Mouse (Mus musculus) CH12.LX (cell line): ENCODE data around the gene Usp39. TPM values are rescaled to one million over a fixed set of nuclear protein-coding genes. Genes with fewer than 3 reads are reported as not detected.

ENCODE experiments used
- DNase-seq: peaks from one replicate; pipeline ENCODE4 v3.0.0-alpha.2; 2013; ENCODE audit errors: extremely low read depth
- H3K27ac ChIP-seq: 2 replicates; pipeline ENCODE4 v1.5.1; 2012; ENCODE audit warnings: low read depth, mild to moderate bottlenecking, control low read depth, moderate library complexity; ENCODE audit not compliant: insufficient read depth
- H3K27me3 ChIP-seq: replicated peaks from 2 replicates; pipeline ENCODE3; 2012; ENCODE audit warnings: inconsistent platforms
- H3K36me3 ChIP-seq, 2 experiments: replicated peaks in 1 of 2; 2 replicates each; pipeline versions ENCODE3 to v1.6.1; 2012; ENCODE audit warnings: inconsistent platforms in 1 of 2, low read length in 1 of 2, mild to moderate bottlenecking in 1 of 2, mixed read lengths in 1 of 2, moderate library complexity in 1 of 2; ENCODE audit not compliant: control insufficient read depth in 1 of 2, insufficient read depth in 1 of 2
- H3K4me1 ChIP-seq, 2 experiments: 2 replicates each; pipeline ENCODE4 v1.6.1; 2012; ENCODE audit warnings: inconsistent platforms in 1 of 2, moderate library complexity in 1 of 2; ENCODE audit not compliant: insufficient read depth in 2 of 2, control insufficient read depth in 1 of 2
- H3K4me2 ChIP-seq: 2 replicates; pipeline ENCODE4 v1.6.1; 2012; ENCODE audit warnings: low read depth, mild to moderate bottlenecking, control low read depth; ENCODE audit not compliant: poor library complexity, insufficient read depth, severe bottlenecking
- H3K4me3 ChIP-seq, 3 experiments: fragments of 150-350 bp in 1 of 3; sonication (generic) in 1 of 3; replicated peaks in 1 of 3; 2 replicates each; pipeline versions ENCODE3 to v1.5.1; 2011 to 2012; ENCODE audit warnings: low read depth in 2 of 3, low read length in 2 of 3, mild to moderate bottlenecking in 2 of 3, moderate library complexity in 2 of 3, control low read depth in 1 of 3, improper control_type of control experiment in 1 of 3, inconsistent platforms in 1 of 3, mixed read lengths in 1 of 3; ENCODE audit not compliant: poor library complexity in 1 of 3
- H3K79me2 ChIP-seq: replicated peaks from 2 replicates; pipeline ENCODE4 v1.6.1; 2012; ENCODE audit warnings: mild to moderate bottlenecking, moderate library complexity; ENCODE audit not compliant: control insufficient read depth, poor library complexity, insufficient read depth, severe bottlenecking; ENCODE audit errors: extremely low read depth
- H3K9ac ChIP-seq: 2 replicates; pipeline ENCODE4 v1.6.1; 2012; ENCODE audit warnings: low read depth, mild to moderate bottlenecking, control low read depth, moderate library complexity; ENCODE audit not compliant: insufficient read depth
- H3K9me3 ChIP-seq: replicated peaks from 2 replicates; pipeline ENCODE3; 2012; ENCODE audit warnings: low read length, inconsistent platforms, mixed read lengths
- CHD1 ChIP-seq: IDR thresholded peaks from 2 replicates; pipeline ENCODE4 v1.6.1; 2012; ENCODE audit warnings: low read depth, low read length, improper control_type of control experiment, inconsistent platforms
- CHD2 ChIP-seq: IDR thresholded peaks from 2 replicates; pipeline ENCODE4 v1.6.1; 2011; ENCODE audit warnings: low read length, improper control_type of control experiment
- MAZ ChIP-seq: IDR thresholded peaks from 2 replicates; pipeline ENCODE4 v1.6.1; 2012; ENCODE audit warnings: low read depth, mild to moderate bottlenecking, inconsistent platforms, low read length, improper control_type of control experiment, moderate library complexity
- MXI1 ChIP-seq: IDR thresholded peaks from 2 replicates; pipeline ENCODE4 v1.6.1; 2011; ENCODE audit warnings: mild to moderate bottlenecking, low read depth, low read length, improper control_type of control experiment
- MYC ChIP-seq: IDR thresholded peaks from 2 replicates; pipeline ENCODE4 v1.6.1; 2011; ENCODE audit warnings: low read depth, mild to moderate bottlenecking, improper control_type of control experiment, low read length
- NRF1 ChIP-seq: IDR thresholded peaks from 2 replicates; pipeline ENCODE4 v1.6.1; 2014; ENCODE audit warnings: low read depth, mild to moderate bottlenecking, inconsistent platforms, low read length, improper control_type of control experiment, moderate library complexity
- PAX5 ChIP-seq: IDR thresholded peaks from 2 replicates; pipeline ENCODE4 v1.6.1; 2012; ENCODE audit warnings: low read length, inconsistent platforms, mixed read lengths
- TBP ChIP-seq: conservative IDR thresholded peaks from 2 replicates; pipeline ENCODE4 v1.6.1; 2011; ENCODE audit warnings: low read depth, low read length, improper control_type of control experiment
- USF1 ChIP-seq: IDR thresholded peaks from 2 replicates; pipeline ENCODE4 v1.6.1; 2014; ENCODE audit warnings: low read depth, mild to moderate bottlenecking, inconsistent platforms, low read length, improper control_type of control experiment
- ZMIZ1 ChIP-seq: IDR thresholded peaks from 2 replicates; pipeline ENCODE4 v1.6.1; 2012; ENCODE audit warnings: low read depth, mild to moderate bottlenecking, inconsistent platforms, low read length, improper control_type of control experiment
- ZNF384 ChIP-seq: IDR thresholded peaks from 2 replicates; pipeline ENCODE4 v1.6.1; 2012; ENCODE audit warnings: low read depth, low read length, improper control_type of control experiment, inconsistent platforms
- dilution Hi-C: fragments of 300-500 bp; cut with MboI; formaldehyde crosslinking; loops from 2 replicates; pipeline ENCODE4 v1.14.3; 2020; ENCODE audit warnings: low sequenced_read_pairs; ENCODE audit not compliant: extremely low pct_unique_long_range_greater_than_20kb, extremely low pct_ligation_motif_present
- in situ Hi-C: fragments of 300-500 bp; cut with MboI; formaldehyde crosslinking; loops from 3 replicates; pipeline ENCODE4 v1.14.3; 2019; ENCODE audit warnings: low sequenced_read_pairs, low pct_ligation_motif_present, low pct_unique_long_range_greater_than_20kb, mixed read lengths
- polyA plus RNA-seq: library from polyadenylated mRNA; unstranded; fragments of >175 nt; gene quantifications from 2 replicates; pipeline ENCODE4 v1.2.1, GENCODE M21; 2012; ENCODE audit warnings: low read depth; ENCODE audit not compliant: insufficient read length
- total RNA-seq, 2 experiments: library from RNA; depleted of rRNA; stranded (reverse); fragments of 300-350 nt in 1 of 2; fragments of >200 nt in 1 of 2; gene quantifications; 2 replicates each; pipeline ENCODE4 v1.2.3; 2012 to 2014

The Usp39 gene
- total and polyA plus RNA-seq, 3 experiments: 74.5 to 138 (median 88.2) TPM

DNA sequence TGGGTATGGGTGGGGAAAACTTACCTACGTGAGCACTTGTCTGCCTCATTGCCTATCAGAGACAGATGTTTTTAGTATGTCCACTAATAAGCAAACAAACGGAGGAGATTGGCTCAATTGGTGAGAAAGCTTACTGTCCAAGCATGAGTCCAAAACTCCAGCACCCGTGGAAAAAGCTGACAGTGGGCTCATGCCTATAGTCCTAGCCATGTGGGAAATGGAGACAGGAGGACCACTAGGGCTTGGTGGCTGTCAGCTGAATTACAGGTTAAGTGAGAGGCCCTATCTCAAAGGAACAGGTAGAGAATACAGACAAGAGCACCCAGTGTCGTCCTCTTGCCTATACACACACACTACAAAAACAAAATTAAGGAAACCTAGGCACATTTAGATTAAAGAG is 1.3 kb upstream of the Usp39 start:
- Histone ChIP-seq H3K79me2 (peaks cover 44% of the 10 kb centered on the region), H3K27me3 (no peaks in the 10 kb centered on the region), H3K9me3 (no peaks in the 10 kb centered on the region), H3K9ac (peak overlapping the region; percentile 93; the same call in 1 of the 2 replicates), H3K4me2 (peak overlapping the region; percentile 6; the same call in 1 of the 2 replicates), H3K36me3 (peaks cover 27 to 45% of the 10 kb centered on the region in 2 experiments), H3K4me3 (peak overlapping the region in 2 of 3 experiments; percentile 76 to 91), H3K27ac (peak overlapping the region; percentile 16), H3K4me1 (peaks cover 13 to 68% of the 10 kb centered on the region in 2 experiments; a peak in 3 of 4 replicates)
- dilution Hi-C loops (no loop called here), in situ Hi-C loops (no loop called here)
- TF ChIP-seq USF1 (no peak), ZMIZ1 (no peak), MAZ (no peak), MXI1 (no peak), CHD2 (no peak), CHD1 (no peak), NRF1 (no peak)
- TF ChIP-seq, all 38 proteins: peak for 0
- peak; percentile 40 for DNase-seq

DNA sequence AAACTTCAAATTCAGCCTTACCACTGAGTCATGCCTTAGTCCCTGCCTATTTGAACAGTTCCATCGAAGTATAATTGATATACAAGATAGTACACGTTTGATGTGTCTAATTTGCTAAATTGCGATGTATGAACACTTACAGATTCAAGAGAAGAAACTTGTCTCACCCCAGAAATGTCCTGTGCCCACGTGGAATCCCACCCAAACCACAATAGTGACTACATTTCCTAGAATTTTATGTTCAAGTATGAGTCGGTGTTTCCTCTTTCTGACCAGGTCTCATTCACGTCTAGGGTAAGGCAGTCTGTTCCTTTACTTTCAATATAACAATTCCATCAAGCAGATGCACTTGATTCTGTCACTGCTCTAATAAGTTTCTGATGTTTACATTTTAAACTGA is 649 bp upstream of the Usp39 start:
- Histone ChIP-seq H3K4me1 (peaks cover 13 to 66% of the 10 kb centered on the region in 2 experiments; a peak in 3 of 4 replicates), H3K4me3 (peak overlapping the region in 2 of 3 experiments; percentile 88 to 93), H3K27ac (no peak overlapping the region), H3K27me3 (no peaks in the 10 kb centered on the region), H3K4me2 (peak overlapping the region; percentile 6)
- dilution Hi-C loops: no loop called here
- peak; percentile 18 for DNase-seq
- in situ Hi-C loops: no loop called here
- TF ChIP-seq MXI1 (no peak), PAX5 (no peak), TBP (0 out of 2 replicates have a peak, but pooled peaks have one; percentile 29), MYC (0 out of 2 replicates have a peak, but pooled peaks have one; percentile 16)
- TF ChIP-seq, all 38 proteins: peak for 2
- H3K9me3 ChIP-seq: no peaks in the 10 kb centered on the region
- peak overlapping the region; percentile 93 for H3K9ac ChIP-seq
- peaks cover 23 to 44% of the 10 kb centered on the region in 2 experiments for H3K36me3 ChIP-seq
- peaks cover 50% of the 10 kb centered on the region for H3K79me2 ChIP-seq

DNA sequence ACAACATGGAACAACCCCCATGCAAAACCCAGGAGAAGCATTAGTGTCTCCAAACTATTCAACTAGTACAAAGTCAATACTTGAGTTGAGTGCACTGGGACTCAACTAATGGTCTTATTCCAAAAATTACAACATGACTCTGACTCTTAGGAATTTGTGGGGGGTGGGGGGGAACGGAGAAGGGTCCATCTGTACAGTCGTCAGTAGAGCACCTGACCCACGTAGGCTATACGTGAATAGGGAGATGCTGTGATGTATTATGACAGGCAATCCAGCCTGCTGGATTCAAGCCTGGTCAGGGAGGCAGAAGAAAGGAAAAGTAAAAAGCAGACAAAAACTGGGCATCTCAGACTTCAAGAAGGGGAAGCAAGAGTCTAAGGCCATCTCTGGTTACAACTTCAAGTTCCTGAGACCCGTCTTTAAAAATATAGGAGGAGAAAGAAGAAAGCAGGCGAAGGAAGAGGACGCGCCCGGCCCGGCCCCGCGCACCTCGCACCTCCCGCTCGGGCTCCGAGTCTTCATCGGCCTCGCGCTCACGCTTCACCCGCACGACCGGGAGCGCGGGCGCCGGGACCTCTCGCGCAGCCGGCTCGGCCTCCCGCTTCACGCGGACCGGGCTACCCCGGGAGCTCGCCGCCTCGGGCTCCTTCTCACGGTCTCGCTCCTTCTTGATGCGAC is 449 bp downstream of the Usp39 start:
- Histone ChIP-seq H3K4me1 (peaks cover 13 to 56% of the 10 kb centered on the region in 2 experiments; a peak in 3 of 4 replicates), H3K79me2 (peaks cover 52% of the 10 kb centered on the region), H3K36me3 (peaks cover 19 to 43% of the 10 kb centered on the region in 2 experiments), H3K9ac (peak overlapping the region; percentile 93), H3K4me2 (peak overlapping the region; percentile 91), H3K4me3 (peak overlapping the region; percentile 88 to 93 (median 90)), H3K9me3 (no peaks in the 10 kb centered on the region), H3K27me3 (no peaks in the 10 kb centered on the region), H3K27ac (no peak overlapping the region; the same call in 1 of the 2 replicates)
- dilution Hi-C loops: no loop called here
- in situ Hi-C loops: no loop called here
- no peak for TF ChIP-seq ZNF384
- peak; percentile 12 for DNase-seq
